Mouse (Mus musculus) cerebellum, adult 11 months (tissue): ENCODE results near the gene Ttf2.

ENCODE experiments used
- DNase-seq: peaks from one replicate; pipeline ENCODE4 v3.0.0; 2022

Ttf2 gene

DNA sequence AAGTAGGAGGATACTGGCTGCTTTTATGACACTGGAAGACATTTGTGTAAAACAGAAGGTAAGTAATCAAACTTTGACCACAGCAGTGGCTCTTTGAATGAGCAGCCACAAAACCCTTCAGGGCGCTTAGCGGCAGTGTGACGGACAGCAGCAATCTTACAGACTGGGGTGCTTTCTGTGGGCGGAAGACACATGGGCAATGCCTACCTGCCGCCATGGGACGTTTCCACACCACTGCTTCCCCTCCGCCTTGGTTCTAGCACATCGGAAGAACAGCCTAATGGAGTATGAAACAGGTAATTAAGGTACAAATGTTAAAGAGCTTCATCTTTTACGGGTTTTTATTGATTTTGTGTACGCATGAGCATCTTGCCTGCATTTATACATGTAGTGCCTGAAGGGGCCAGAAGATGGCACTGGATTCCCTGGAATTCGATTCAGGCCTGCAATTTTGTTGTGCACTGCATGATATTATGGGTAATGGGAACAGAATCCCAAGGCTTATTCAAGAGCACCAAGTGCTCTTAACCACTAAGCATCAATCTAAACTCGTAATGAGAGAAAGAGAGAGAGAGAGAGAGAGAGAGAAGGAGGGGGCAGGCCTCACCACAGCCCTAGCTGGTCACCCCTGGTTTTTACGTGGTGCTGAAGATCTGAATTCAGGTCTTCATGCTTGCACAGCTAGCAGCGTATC lies 5.5 kb downstream of the Ttf2 start:
- DNase-seq: peak; percentile 12

DNA sequence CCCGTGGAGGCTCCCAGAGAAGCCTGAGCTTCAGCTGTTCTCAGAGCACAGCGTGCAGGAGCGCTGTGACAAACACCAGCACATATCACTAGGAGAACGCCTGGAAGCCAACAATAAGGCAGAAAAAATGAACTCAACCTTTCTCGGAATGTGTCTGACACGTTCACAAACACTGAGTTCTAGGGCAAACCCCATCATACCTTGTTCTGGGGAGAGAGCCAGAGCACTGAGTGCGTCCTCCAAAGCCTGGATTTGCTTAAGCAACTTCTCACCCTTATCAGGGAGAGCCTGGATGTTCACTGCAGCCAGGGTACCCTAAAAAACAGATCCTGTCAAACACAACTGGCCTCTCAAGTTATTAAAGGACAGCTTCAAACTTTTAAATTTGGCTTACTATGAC lies 8.0 kb downstream of the Ttf2 start:
- no peak for DNase-seq

DNA sequence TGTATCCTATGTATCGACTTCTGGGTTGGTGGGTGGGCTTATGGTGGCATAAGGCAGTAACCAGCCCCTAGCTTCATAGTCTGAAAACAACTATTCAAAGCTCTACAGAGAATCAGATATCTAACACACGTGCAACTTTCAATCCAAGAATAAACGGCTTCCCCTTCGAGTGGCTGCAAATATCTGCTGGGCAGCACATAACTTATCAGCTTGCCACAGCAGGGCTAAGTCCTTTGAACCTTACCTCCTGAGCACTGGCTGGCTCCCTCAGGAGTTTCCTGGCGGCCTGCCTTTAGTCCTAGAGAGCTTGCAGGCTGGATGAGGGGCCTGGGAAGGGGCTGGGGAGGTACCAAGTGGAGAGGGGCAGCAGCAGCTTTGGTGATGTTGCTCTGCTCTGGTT lies 8.5 kb downstream of the Ttf2 start:
- no peak for DNase-seq

DNA sequence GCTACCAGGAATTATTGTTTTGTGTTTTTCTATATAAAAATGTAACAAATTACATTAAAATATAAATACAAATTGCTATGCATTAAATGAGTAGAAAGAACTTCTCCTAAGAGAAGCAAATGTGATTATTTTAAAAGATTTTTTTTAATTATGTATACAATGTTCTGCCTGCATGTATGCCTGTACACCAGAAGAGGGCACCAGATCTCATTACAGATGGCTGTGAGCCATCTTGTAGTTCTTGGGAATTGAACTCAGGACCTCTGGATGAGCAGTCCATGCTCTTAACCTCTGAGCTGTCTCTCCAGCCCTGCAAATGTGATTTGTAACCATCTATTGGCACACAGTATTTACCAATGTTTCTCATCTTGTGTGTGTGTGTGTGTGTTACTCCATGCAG lies 14.8 kb downstream of the Ttf2 start:
- DNase-seq: no peak

DNA sequence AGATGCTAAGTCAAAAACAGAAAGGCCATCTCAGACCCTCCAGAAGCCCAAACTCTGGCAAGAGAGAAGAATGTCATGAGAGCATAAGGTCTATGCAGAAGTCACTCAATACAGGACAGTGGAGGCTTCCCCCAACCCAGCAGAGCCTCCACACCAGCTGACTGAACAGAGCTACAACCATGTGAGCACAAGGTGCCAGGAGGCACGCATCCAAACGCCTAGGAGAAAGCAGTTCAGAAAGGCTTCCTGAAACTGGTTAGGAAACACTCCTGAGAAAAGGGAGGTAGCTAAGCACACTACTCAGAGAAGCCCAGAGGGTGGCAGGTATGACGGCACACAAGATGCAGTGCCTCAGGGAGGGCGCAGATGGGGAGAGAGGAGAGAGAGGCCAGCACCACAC lies 17.9 kb downstream of the Ttf2 start:
- no peak for DNase-seq

DNA sequence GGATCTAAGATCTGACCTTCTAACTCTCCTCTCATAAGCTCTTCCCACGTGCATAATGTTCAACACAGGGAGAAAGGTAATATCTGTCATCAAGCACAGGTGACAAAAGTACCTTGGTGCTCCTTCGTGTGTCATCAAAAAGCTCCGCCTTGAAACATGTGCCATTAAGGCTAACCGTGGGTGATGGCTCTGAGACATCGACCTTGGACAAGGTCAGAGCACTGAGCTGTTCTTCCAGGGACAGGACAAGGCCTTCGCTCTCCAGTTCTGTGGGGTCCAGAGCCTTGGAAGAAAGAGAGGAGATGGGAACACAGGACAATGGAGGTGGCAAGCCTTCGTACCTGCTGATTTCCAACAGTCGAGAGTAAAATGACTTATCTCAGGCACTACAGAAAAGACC lies 22.2 kb downstream of the Ttf2 start:
- no peak for DNase-seq

DNA sequence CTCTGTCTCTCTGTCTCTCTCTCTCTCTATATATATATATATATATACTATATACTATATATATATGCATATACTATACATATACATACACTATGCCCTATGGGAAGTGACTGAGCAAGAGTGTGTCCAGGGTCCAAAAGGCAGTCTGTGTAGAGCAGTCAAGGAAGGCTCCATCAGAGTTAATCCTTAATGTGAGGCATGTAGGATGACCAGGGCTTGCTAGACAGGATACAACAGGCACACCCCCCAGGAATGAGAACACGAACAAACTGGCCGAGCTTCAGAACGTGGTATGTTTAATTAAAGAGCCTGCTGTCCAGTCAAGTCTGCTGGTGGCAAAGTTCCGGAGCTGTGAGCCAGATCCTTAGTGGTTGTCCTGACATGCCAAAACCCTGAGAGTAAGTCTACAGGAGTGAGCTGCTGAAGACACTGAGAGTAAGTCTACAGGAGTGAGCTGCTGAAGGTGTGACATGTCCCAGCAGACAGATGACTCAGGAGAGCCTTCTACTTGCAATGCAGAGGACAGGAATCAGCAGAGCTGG lies 28.9 kb downstream of the Ttf2 start:
- no peak for DNase-seq

DNA sequence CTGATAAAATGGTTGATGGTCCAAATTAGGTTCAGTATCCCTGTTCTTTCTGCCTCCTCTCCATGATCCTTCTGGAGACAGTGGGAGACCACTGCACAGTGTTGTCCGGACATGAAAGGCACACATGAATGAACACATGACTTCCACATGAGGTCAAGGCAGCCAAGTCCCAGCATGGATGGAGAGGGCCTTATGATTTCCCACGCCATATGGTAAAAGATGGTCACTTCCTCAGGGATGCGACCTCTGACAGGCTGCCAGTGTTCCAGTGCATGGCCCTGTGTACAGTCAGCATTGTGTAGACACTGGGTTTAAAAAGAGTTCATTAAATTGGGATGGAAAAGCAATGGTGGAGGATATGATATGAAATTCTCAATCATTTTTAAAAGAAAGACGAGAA lies 31.3 kb downstream of the Ttf2 start:
- no peak for DNase-seq

DNA sequence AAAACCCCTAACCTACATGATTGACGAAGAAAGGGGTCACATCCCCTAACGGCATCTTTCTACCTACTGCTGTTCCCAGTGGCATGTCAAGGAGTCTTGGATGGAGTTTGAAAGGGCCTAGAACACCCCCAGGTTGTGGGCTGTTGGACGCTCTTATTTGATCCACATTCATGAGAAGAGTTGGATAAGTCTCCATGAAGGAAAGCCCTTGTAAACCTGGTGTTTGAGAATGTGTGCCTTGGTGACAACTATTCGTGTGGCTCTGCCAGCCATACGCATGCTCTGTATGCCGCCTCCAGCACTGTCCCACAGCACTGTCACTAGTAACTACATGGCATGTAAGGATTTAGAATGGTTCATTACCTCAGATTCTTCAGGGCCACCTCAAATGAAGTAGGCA lies 33.3 kb downstream of the Ttf2 start:
- no peak for DNase-seq

DNA sequence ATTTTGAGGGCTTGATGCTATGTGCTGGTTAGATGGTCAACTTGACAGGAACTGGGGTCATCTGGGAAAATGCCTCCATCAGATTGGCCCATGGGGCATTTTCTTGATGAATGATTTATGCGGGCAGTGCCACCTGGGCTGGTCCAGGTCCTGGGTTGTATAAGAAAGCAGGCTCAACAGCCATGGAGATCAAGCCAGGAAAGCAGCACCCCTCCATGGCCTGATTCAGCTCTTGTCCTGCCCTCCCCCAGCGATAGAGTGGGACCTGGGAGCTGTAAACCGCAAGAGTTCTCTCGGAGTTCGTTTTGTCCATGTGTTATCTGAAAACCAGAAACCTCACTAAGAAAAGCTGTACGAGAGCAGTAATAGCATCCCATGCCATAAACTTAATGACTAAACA lies 33.9 kb downstream of the Ttf2 start:
- DNase-seq: no peak

DNA sequence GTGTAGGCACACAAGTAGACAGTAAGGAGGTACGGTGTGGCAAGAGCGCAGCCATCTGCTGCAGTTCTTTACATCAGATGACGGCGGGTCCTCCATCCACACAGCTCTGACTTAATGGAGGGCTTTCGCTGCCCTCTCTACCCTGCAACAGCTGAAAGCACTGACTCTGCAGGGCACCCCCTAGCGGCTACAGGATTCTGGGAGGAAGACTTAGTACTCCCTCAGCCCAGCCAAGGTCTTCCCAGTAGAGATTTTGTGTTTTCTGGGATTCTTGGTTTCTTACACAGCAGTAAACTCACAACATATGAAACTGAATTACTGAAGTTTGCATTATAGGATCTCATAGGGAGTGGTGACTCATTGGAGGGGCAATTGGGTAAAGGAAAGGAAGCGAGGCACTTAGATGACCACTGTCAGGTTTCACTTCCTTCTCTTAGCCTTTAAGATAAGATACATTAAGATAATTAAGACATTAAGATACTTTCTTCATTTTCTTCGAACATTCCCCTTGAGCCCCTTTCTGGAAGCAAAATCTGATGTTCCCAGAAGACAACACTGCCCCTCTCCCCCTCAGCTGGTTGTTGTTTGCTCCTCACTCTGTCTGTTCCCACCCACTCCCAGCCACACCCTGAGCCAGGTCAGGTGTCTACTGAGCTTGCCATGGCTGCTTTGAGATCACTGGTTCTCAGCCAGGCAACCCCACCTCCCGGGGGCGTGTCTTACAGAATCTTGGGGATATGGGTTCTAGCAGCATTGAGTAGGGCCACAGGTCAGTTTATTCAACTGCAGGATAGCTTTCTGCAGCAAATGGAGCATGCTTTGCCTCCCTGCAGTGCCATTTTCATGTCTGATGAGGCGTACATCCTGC lies 37.2 kb downstream of the Ttf2 start:
- no peak for DNase-seq

DNA sequence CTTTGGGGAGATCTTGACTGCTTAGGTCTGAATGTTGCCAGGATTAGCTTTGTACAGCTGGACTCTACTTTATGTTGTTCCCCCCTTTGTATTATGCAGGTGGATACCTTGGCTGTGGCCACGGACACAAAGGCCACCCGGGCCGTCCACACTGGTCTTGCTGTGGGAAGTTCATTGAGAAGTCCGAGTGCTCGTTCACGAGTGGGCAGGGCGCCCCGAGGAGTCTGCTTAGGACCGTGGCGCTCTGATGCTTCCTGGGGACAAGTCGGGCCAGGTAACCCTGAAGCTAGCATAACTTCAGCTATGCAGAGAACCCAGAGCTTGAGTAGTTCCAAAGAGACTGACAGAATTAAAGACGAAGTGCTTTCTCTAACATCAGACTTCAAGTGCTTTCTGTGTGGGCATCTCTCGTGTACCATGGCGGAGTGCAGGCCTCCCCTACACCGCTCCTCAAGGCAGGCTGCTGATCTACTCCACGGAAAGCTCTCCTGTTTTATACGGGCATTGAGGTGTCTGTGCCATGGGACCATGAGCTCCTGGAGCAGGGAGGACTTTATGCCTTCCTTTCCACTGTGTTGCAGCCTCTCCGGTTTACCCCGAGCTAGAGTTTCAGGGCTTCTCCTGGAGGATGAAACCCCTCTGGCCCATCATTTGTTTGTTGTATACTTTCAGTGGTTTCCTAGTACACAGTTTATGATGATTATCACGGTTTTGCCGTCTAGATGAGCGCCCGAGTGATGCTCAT lies 38.0 kb downstream of the Ttf2 start:
- no peak for DNase-seq

DNA sequence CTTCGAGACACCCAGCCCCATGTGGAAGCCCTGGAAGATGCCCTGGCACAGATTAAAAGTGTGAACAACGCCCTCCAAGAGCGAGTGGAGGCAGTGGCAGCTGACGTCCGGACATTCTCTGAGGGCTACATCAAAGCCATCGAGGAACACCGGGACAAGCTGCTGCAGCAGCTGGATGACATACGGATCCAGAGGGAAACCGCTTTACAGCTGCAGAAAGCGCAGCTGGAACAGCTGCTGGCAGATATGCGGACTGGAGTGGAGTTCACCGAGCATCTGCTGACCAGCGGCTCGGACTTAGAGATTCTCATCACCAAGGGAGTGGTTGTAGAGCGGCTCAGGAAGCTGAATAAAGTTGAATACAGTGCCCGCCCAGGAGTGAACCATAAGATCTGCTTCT lies 44.3 kb downstream of the Ttf2 start:
- DNase-seq: no peak

DNA sequence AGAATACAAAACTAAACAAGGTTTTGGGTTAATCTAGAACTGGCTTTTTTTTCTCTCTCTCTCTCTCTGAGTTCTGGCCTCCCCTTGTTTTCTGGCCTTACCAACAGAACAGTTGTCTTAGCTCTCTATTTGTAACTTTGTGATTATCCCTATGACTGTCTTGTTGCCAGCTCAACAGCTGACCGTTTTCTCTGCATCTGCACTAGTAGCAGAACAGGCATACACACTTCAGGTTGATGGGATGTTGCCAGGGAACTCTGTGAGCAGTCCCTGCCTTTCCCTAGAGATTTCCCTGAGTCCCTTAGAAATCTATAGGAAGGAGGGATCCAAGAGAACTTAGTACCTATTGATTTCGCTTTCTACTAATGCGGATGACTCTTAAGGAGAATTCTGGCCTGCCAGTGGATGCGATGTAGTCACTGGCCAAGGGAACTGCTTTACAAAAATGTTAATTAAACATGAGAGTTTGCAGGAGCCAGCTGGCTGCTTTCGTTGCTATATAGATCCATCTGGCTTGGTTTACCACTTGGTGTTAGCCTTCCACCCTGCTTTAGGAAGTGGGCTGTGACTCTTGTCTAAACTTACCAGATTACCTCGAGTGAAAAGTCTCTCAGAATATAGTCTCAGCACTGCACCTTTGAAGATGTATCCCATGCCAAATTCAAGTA lies 45.3 kb downstream of the Ttf2 start:
- no peak for DNase-seq

DNA sequence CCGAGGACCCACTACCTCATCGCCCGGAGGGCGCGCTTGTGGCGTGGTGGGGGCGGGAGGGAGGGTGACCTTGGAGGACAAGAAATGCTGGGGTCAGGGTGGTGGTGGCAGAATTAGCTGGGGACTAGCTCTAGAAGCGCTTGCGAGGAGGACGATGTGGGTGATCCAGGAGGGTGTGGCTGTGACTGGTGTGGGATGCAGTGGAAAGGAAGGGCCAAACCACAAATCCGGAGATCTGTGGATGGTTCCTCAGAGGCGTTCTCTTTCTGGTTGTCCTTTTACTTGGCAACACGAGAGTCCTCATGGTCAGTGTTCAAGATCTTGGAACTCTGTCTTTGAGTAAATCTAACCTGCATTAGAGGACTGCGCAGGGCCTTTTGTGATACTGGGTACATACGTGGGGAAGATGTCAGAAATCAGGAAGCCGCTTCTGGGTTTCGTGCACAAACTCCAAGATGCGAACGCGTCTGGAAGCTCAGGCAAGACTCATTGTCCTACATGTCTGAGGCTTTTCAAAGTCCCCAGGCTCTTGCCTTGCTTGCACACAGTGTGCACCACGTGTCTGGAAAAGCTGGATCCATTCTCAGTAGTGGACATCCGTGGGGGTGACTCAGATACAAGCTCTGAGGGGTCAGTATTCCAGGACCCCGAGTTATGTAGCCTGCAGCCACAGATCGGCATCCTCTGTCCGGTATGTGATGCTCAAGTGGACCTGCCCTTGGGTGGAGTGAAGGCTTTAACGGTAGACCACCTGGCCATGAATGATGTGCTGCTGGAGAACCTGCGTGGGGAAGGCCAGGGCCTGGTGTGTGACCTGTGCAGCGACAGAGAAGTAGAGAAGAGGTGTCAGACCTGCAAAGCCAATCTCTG lies 46.7 kb downstream of the Ttf2 start:
- DNase-seq: peak; percentile 20

DNA sequence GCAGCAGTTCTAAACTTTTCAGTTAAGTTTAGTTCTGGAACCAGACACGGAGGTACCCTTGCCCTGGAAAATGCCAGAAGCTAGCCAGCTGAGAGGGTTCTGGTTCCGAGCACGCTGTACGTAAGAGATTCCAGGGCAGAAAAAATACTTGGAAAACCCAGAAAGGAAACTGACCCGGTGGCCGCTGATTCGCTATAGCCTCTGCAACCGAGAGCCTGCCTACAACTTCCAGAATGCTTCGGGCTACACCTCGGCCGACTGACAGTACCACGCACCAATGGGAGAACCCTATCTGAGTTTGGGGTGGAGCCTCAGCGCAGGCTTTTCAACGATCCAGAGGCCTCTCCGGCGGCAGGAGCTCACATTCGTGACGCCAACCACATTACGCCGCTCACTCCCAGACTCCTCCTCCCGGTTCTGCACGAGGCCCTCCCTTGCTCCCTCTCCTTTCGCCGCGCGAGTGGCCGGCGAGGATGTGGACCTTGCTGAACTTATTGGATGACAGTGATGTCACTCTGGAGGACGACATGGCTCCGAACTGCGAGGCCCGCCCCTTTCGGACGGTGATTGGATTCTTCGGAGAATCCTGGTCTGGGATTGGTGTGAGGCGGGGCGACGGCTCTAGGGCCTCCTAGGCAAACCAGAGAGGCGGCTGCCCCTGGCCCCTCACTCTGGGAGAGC lies 47.5 kb downstream of the Ttf2 start, which contains the start of gene Trim45:
TSS of gene Trim45 (plus strand) at position 378 of the 681 bp plus-strand sequence.
- DNase-seq: peak; percentile 99

DNA sequence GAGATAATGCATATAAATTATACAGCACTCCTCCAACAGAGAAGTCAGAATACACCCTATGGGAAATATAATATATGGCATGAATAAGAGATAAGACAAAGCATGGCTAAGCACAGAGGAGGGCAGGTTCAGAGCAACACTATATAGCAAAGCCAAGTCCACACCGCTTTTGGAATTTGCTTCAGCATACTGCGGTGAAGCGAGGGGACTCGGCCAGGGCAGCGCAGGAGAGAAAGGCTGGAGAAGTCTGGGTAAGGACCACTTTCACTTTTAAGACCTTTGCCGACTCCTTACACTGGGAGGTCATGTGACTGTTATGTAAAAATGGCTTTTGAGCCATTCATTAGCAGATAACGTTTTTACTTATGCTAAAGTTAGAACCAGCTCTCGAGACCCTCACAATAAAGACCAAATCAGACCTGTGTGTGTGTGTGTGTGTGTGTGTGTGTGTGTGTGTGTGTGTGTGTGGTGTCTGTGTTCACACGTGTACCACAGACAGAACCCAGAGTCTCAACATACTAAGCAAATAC lies 48.8 kb downstream of the Ttf2 start:
- DNase-seq: no peak

DNA sequence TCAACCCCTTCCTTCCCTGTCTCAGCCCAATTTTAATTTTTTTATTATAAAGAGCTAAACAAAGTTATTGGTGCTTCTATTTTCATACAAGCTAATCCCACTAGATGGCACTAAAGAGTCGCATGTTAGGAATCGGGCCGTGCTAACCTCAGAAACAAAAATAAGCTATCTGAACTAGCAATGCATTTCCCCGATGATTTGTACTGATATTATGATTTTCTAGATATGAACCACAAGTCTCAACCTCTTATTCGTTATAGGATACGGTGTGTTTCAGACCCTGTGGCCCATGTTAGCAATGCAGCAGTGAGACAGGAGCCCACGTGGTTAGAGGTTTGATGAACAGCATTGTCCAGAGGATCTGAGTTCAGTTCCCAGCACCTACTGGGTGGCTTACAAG lies 52.6 kb downstream of the Ttf2 start:
- DNase-seq: no peak

DNA sequence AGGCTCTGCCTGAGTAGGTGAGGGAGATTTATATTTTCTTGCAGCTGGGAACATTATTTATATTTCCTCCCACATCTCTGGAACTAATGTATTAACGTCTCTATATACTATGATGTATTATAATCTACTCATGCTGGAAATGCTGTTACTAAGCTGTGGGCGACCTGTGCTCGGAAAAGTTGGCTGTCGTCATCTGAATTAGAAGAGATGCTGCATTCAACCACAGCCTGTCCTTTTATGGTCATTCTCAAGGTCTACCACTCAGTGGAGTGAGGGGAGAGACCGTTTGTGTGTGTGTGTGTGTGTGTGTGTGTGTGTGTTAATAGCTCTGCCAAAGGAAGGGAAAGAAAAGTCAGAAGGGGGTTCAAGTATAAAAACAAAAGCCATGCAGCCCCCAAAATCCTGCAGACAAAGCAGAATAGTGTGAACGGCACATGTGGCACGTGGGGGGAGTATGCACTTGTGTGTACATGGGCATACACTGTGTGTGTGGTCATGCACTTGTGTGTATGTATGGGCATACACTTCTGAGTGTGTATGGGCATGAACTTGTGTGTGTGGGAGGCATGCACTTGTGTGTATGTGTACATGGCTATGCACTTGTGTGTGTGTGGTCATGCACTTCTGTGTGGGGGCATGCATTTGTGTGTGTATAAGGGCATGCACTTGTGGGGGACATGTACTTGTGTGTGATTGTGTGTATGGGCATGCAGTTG lies 57.8 kb downstream of the Ttf2 start:
- no peak for DNase-seq

DNA sequence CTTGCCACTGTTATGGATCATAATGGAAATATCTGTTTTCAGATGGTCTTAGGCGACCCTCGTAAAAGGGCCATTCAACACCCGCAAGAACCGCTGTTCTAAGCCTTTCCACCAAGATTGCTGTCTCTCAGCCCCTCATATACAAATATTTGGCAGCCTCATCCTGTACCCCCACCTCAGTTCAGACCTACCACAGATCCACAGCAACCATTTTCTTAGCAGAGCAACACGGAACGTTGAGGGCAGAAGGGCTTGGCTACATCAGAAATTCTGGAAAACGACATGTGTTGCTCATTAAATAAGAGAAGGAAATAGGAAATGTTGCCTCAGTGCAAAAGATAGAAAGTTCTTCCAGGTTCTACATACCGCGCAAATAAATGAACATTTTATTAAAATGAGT lies 58.4 kb downstream of the Ttf2 start:
- no peak for DNase-seq
